Mouse (Mus musculus) splenic B cell, adult 2 months (primary cell): ENCODE measurements around the gene Smchd1.
A peak's percentile ranks its signal among the peaks of the same experiment; 100 is the strongest.
"Not testable (repeated sequence)": the region's sequence is repeated elsewhere in the genome, so short reads cannot be mapped to it uniquely, and the experiment has no call there.

Experiments
- DNase-seq: peaks from one replicate; pipeline ENCODE4 v3.0.0-alpha.2; 2011; ENCODE audit warnings: low read depth, low spot score
- H3K27me3 ChIP-seq: 2 replicates; pipeline ENCODE4 v1.6.1; 2012; ENCODE audit warnings: mild to moderate bottlenecking, low read length, moderate library complexity, mixed read lengths; ENCODE audit not compliant: control insufficient read depth, poor library complexity, insufficient read depth, severe bottlenecking
- H3K36me3 ChIP-seq: 2 replicates; pipeline ENCODE4 v1.6.1; 2012; ENCODE audit warnings: mild to moderate bottlenecking, low read length, moderate library complexity, mixed read lengths; ENCODE audit not compliant: control insufficient read depth, poor library complexity, insufficient read depth, severe bottlenecking

Gene Smchd1

GRCm38 (mm10) chr17:71476346-71477020 is 1.3 kb upstream of the Smchd1 start:
- no peaks in the 10 kb centered on the region for H3K27me3 ChIP-seq
- H3K36me3 ChIP-seq: no peaks in the 10 kb centered on the region
- no peak for DNase-seq

GRCm38 (mm10) chr17:71475705-71476089 is 554 bp upstream of the Smchd1 start:
- H3K36me3 ChIP-seq: no peaks in the 10 kb centered on the region
- DNase-seq: no peak

GRCm38 (mm10) chr17:71474128-71474527 is 1.0 kb downstream of the Smchd1 start:
- H3K36me3 ChIP-seq: no peaks in the 10 kb centered on the region
- DNase-seq: no peak
- no peaks in the 10 kb centered on the region for H3K27me3 ChIP-seq

More at GRCm38 (mm10) chr17:71475705-71476089, 554 bp upstream of the Smchd1 start:
- no peaks in the 10 kb centered on the region for H3K27me3 ChIP-seq

- Histone ChIP-seq H3K27me3 (no peaks in the 10 kb centered on the region), H3K36me3 (no peaks in the 10 kb centered on the region)
- no peak for DNase-seq
Measured at GRCm38 (mm10) chr17:71471261-71471660, 3.9 kb downstream of the Smchd1 start.

- H3K36me3 ChIP-seq: peaks cover 15% of the 10 kb centered on the region
Measured at GRCm38 (mm10) chr17:71460312-71460711, 14.8 kb downstream of the Smchd1 start.

GRCm38 (mm10) chr17:71459818-71460217 is 15.3 kb downstream of the Smchd1 start, which contains the start of gene Gm4707:
Gene Gm4707 (minus strand): TSS chr17:71459918.
- DNase-seq: no peak
- H3K36me3 ChIP-seq: peaks cover 15% of the 10 kb centered on the region
- no peaks in the 10 kb centered on the region for H3K27me3 ChIP-seq

More at GRCm38 (mm10) chr17:71460312-71460711, 14.8 kb downstream of the Smchd1 start:
- no peaks in the 10 kb centered on the region for H3K27me3 ChIP-seq
- DNase-seq: no peak

GRCm38 (mm10) chr17:71457361-71457760 is 17.8 kb downstream of the Smchd1 start:
- not testable (repeated sequence) for H3K27me3 ChIP-seq, DNase-seq
- peaks cover 12% of the 10 kb centered on the region for H3K36me3 ChIP-seq

GRCm38 (mm10) chr17:71445191-71445590 is 30.0 kb downstream of the Smchd1 start:
- H3K27me3 ChIP-seq: no peaks in the 10 kb centered on the region
- peaks cover 12% of the 10 kb centered on the region for H3K36me3 ChIP-seq
- DNase-seq: no peak

GRCm38 (mm10) chr17:71444718-71445117 is 30.4 kb downstream of the Smchd1 start:
- peaks cover 12% of the 10 kb centered on the region for H3K36me3 ChIP-seq
- peak; percentile 7 for DNase-seq

GRCm38 (mm10) chr17:71444126-71444525 is 31.0 kb downstream of the Smchd1 start:
- H3K27me3 ChIP-seq: no peaks in the 10 kb centered on the region
- no peak for DNase-seq
- H3K36me3 ChIP-seq: peaks cover 12% of the 10 kb centered on the region

More at GRCm38 (mm10) chr17:71444718-71445117, 30.4 kb downstream of the Smchd1 start:
- H3K27me3 ChIP-seq: no peaks in the 10 kb centered on the region

- DNase-seq: no peak
- peaks cover 12% of the 10 kb centered on the region for H3K36me3 ChIP-seq
- H3K27me3 ChIP-seq: no peaks in the 10 kb centered on the region
Measured at GRCm38 (mm10) chr17:71443273-71443672, 31.9 kb downstream of the Smchd1 start.

- H3K36me3 ChIP-seq: peaks cover 13% of the 10 kb centered on the region; the same call in 1 of the 2 replicates
- DNase-seq, H3K27me3 ChIP-seq: not testable (repeated sequence)
Measured at GRCm38 (mm10) chr17:71422502-71422901, 52.6 kb downstream of the Smchd1 start.

GRCm38 (mm10) chr17:71419448-71419847 is 55.7 kb downstream of the Smchd1 start:
- H3K36me3 ChIP-seq: peaks cover 14% of the 10 kb centered on the region; the same call in 1 of the 2 replicates
- H3K27me3 ChIP-seq, DNase-seq: not testable (repeated sequence)

GRCm38 (mm10) chr17:71417008-71417407 is 58.1 kb downstream of the Smchd1 start:
- Histone ChIP-seq H3K27me3 (no peaks in the 10 kb centered on the region), H3K36me3 (peaks cover 15% of the 10 kb centered on the region; the same call in 1 of the 2 replicates)
- DNase-seq: no peak

GRCm38 (mm10) chr17:71387401-71387800 is 87.7 kb downstream of the Smchd1 start:
- Histone ChIP-seq H3K36me3 (peaks cover 8% of the 10 kb centered on the region), H3K27me3 (no peaks in the 10 kb centered on the region)
- no peak for DNase-seq
